Mouse (Mus musculus) testis, adult 2 months (tissue): ENCODE measurements around the gene Kat6b.

Source experiments
- CTCF ChIP-seq: fragments of 200-500 bp; IDR thresholded peaks from 2 replicates; pipeline ENCODE4 v1.5.1; 2012; ENCODE audit warnings: low read depth, mild to moderate bottlenecking, inconsistent platforms, low read length, moderate library complexity; ENCODE audit not compliant: control insufficient read depth, insufficient read depth, insufficient replicate concordance
- POLR2A ChIP-seq: fragments of 200-500 bp; IDR thresholded peaks from 2 replicates; pipeline ENCODE4 v1.6.1; 2012; ENCODE audit warnings: low read depth, mild to moderate bottlenecking, inconsistent platforms, low read length, moderate library complexity; ENCODE audit not compliant: control insufficient read depth

- TF ChIP-seq CTCF (peak; percentile 43; the same call in 1 of the 2 replicates), POLR2A (no peak)
These were observed 178.4 kb downstream of the Kat6b start for GRCm38 (mm10) chr14:21659652-21660051.
